Mouse (Mus musculus) midbrain, embryonic 15.5 days (tissue): ENCODE results near the gene Zfp169. TPM values are rescaled to one million over a fixed set of nuclear protein-coding genes. Genes with fewer than 3 reads are reported as not detected.

ENCODE experiments used
- ATAC-seq: fragments of 200-750 bp; cut with Nextera tagmentation; replicated peaks from 2 replicates; pipeline ENCODE4 v1.8.0; 2017; ENCODE audit warnings: moderate TSS enrichment
- H3K27ac ChIP-seq: fragments of 300-500 bp; sonication (generic); 2 replicates; pipeline ENCODE4 v1.5.1; 2015; ENCODE audit warnings: mild to moderate bottlenecking, inconsistent platforms
- H3K27me3 ChIP-seq: fragments of 300-500 bp; sonication (generic); replicated peaks from 2 replicates; pipeline ENCODE4 v1.6.1; 2015; ENCODE audit warnings: inconsistent platforms
- H3K36me3 ChIP-seq: fragments of 300-500 bp; sonication (generic); replicated peaks from 2 replicates; pipeline ENCODE4 v1.6.1; 2015; ENCODE audit warnings: inconsistent platforms
- H3K4me1 ChIP-seq: fragments of 300-500 bp; sonication (generic); 2 replicates; pipeline ENCODE4 v1.6.1; 2015; ENCODE audit warnings: inconsistent platforms
- H3K4me2 ChIP-seq: fragments of 300-500 bp; sonication (generic); 2 replicates; pipeline ENCODE4 v1.6.1; 2015; ENCODE audit warnings: inconsistent platforms, mild to moderate bottlenecking, moderate library complexity
- H3K4me3 ChIP-seq: fragments of 300-500 bp; sonication (generic); 2 replicates; pipeline ENCODE4 v1.5.1; 2015; ENCODE audit warnings: mild to moderate bottlenecking, inconsistent platforms
- H3K9ac ChIP-seq: fragments of 300-500 bp; sonication (generic); 2 replicates; pipeline ENCODE4 v1.6.1; 2015; ENCODE audit warnings: mild to moderate bottlenecking, inconsistent platforms
- H3K9me3 ChIP-seq: fragments of 300-500 bp; sonication (generic); 2 replicates; pipeline ENCODE4 v1.6.1; 2016; ENCODE audit warnings: inconsistent platforms
- WGBS: fragments of 180-500 bp; shearing (Covaris S2); methylation state at CpG from one replicate; pipeline ENCODE4 v1.1.7; 2015; ENCODE audit warnings: mixed read lengths; 5-methylcytosine and 5-hydroxymethylcytosine counted together
- polyA plus RNA-seq: library from polyadenylated mRNA; unstranded; fragments of >200 nt; fragmentation: Nextera tagmentation; extraction: Ambion mirVana; gene quantifications from 2 replicates; pipeline ENCODE4 v1.2.1, GENCODE M21; 2015

Zfp169 gene
- polyA plus RNA-seq, 1 experiment from 2014 or later: 8.7 TPM

- H3K9me3 ChIP-seq: 0 out of 2 replicates have a peak, but pooled peaks cover 3% of the 10 kb centered on the region
- no peak overlapping the region for H3K4me2 ChIP-seq
- no peaks in the 10 kb centered on the region for H3K27me3 ChIP-seq
- peaks cover 10% of the 10 kb centered on the region; the same call in 1 of the 2 replicates for H3K36me3 ChIP-seq
- ATAC-seq: 0 out of 2 replicates have a peak, but pooled peaks have one; percentile 2
- H3K27ac ChIP-seq: peak overlapping the region; percentile 48; the same call in 1 of the 2 replicates
- peaks cover 17% of the 10 kb centered on the region for H3K4me1 ChIP-seq
- H3K4me3 ChIP-seq: no peak overlapping the region
- no peak overlapping the region for H3K9ac ChIP-seq
- WGBS: 71% methylated on average over 4 of the region's 4 CpGs
Observed at GRCm38 (mm10) chr13:48498676-48499075, 14.6 kb downstream of the Zfp169 start.

GRCm38 (mm10) chr13:48497693-48498221, 15.5 kb downstream of the Zfp169 start:
- WGBS: 6% methylated on average over 15 of the region's 15 CpGs
- ATAC-seq: peak; percentile 100
- H3K9me3 ChIP-seq: 0 out of 2 replicates have a peak, but pooled peaks cover 3% of the 10 kb centered on the region
- peak overlapping the region; percentile 47 for H3K4me2 ChIP-seq
- H3K36me3 ChIP-seq: peaks cover 5% of the 10 kb centered on the region; the same call in 1 of the 2 replicates
- H3K27ac ChIP-seq: peak overlapping the region; percentile 65
- H3K4me1 ChIP-seq: peaks cover 17% of the 10 kb centered on the region
- peak overlapping the region; percentile 36 for H3K4me3 ChIP-seq
- H3K9ac ChIP-seq: no peak overlapping the region
- H3K27me3 ChIP-seq: no peaks in the 10 kb centered on the region

- H3K9me3 ChIP-seq: 0 out of 2 replicates have a peak, but pooled peaks cover 3% of the 10 kb centered on the region
- WGBS: 86% methylated on average over 4 of the region's 5 CpGs
- H3K27me3 ChIP-seq: no peaks in the 10 kb centered on the region
- no peak overlapping the region for H3K4me2 ChIP-seq
- H3K36me3 ChIP-seq: peaks cover 39% of the 10 kb centered on the region
- ATAC-seq: no peak
- H3K4me3 ChIP-seq: no peak overlapping the region
- no peak overlapping the region for H3K27ac ChIP-seq
- H3K9ac ChIP-seq: no peak overlapping the region
- H3K4me1 ChIP-seq: peaks cover 10% of the 10 kb centered on the region
Observed at GRCm38 (mm10) chr13:48493183-48493582, 20.1 kb downstream of the Zfp169 start.

GRCm38 (mm10) chr13:48490396-48491182, 22.7 kb downstream of the Zfp169 start:
- Histone ChIP-seq H3K9ac (no peak overlapping the region), H3K27me3 (no peaks in the 10 kb centered on the region), H3K4me1 (no peaks in the 10 kb centered on the region), H3K36me3 (peaks cover 35% of the 10 kb centered on the region), H3K9me3 (0 out of 2 replicates have a peak, but pooled peaks cover under 1% of the 10 kb centered on the region), H3K27ac (no peak overlapping the region), H3K4me2 (no peak overlapping the region), H3K4me3 (no peak overlapping the region)
- 89% methylated on average over 35 of the region's 35 CpGs for WGBS
- no peak for ATAC-seq

- no peak overlapping the region for H3K9ac ChIP-seq
- 89% methylated on average over 4 of the region's 4 CpGs for WGBS
- no peaks in the 10 kb centered on the region for H3K27me3 ChIP-seq
- no peaks in the 10 kb centered on the region for H3K9me3 ChIP-seq
- no peak overlapping the region for H3K4me2 ChIP-seq
- H3K4me1 ChIP-seq: no peaks in the 10 kb centered on the region
- ATAC-seq: no peak
- no peak overlapping the region for H3K27ac ChIP-seq
- H3K36me3 ChIP-seq: no peaks in the 10 kb centered on the region
- no peak overlapping the region for H3K4me3 ChIP-seq
Observed at GRCm38 (mm10) chr13:48483606-48484005, 29.6 kb downstream of the Zfp169 start.

- H3K9ac ChIP-seq: no peak overlapping the region
- WGBS: 65% methylated on average over 15 of the region's 15 CpGs
- H3K9me3 ChIP-seq: no peaks in the 10 kb centered on the region
- no peaks in the 10 kb centered on the region for H3K27me3 ChIP-seq
- ATAC-seq: no peak
- H3K36me3 ChIP-seq: no peaks in the 10 kb centered on the region
- no peak overlapping the region for H3K27ac ChIP-seq
- H3K4me3 ChIP-seq: no peak overlapping the region
- peaks cover 25% of the 10 kb centered on the region for H3K4me1 ChIP-seq
- H3K4me2 ChIP-seq: no peak overlapping the region
Observed at GRCm38 (mm10) chr13:48468656-48469180, 44.5 kb downstream of the Zfp169 start.

GRCm38 (mm10) chr13:48466186-48466585, 47.1 kb downstream of the Zfp169 start:
- WGBS: 27% methylated on average over 10 of the region's 10 CpGs
- ATAC-seq: no peak
- Histone ChIP-seq H3K4me2 (peak overlapping the region; percentile 19), H3K9ac (0 out of 2 replicates have a peak overlapping the region, but pooled peaks have one; percentile 19), H3K27me3 (no peaks in the 10 kb centered on the region), H3K27ac (peak overlapping the region; percentile 65), H3K9me3 (no peaks in the 10 kb centered on the region), H3K4me3 (no peak overlapping the region), H3K4me1 (peaks cover 25% of the 10 kb centered on the region), H3K36me3 (no peaks in the 10 kb centered on the region)

GRCm38 (mm10) chr13:48464170-48464569, 49.1 kb downstream of the Zfp169 start:
- Histone ChIP-seq H3K4me1 (peaks cover 25% of the 10 kb centered on the region), H3K4me3 (no peak overlapping the region), H3K36me3 (no peaks in the 10 kb centered on the region), H3K9me3 (no peaks in the 10 kb centered on the region), H3K27me3 (no peaks in the 10 kb centered on the region), H3K4me2 (no peak overlapping the region), H3K27ac (peak overlapping the region; percentile 55), H3K9ac (no peak overlapping the region)
- ATAC-seq: peak; percentile 79
- 11% methylated on average over 4 of the region's 4 CpGs for WGBS

- no peak for ATAC-seq
- Histone ChIP-seq H3K27me3 (no peaks in the 10 kb centered on the region), H3K4me3 (no peak overlapping the region), H3K4me2 (no peak overlapping the region), H3K9ac (no peak overlapping the region), H3K4me1 (0 out of 2 replicates have a peak, but pooled peaks cover 5% of the 10 kb centered on the region), H3K36me3 (no peaks in the 10 kb centered on the region), H3K9me3 (no peaks in the 10 kb centered on the region), H3K27ac (no peak overlapping the region)
- WGBS: 89% methylated on average over 5 of the region's 5 CpGs
Observed at GRCm38 (mm10) chr13:48459280-48459679, 54.0 kb downstream of the Zfp169 start.

- no peak for ATAC-seq
- H3K4me2 ChIP-seq: no peak overlapping the region
- H3K4me1 ChIP-seq: peaks cover 10% of the 10 kb centered on the region
- no peaks in the 10 kb centered on the region for H3K27me3 ChIP-seq
- H3K9ac ChIP-seq: no peak overlapping the region
- 51% methylated on average over 4 of the region's 4 CpGs for WGBS
- no peaks in the 10 kb centered on the region for H3K36me3 ChIP-seq
- no peak overlapping the region for H3K27ac ChIP-seq
- no peak overlapping the region for H3K4me3 ChIP-seq
- H3K9me3 ChIP-seq: no peaks in the 10 kb centered on the region
Observed at GRCm38 (mm10) chr13:48448119-48448518, 65.1 kb downstream of the Zfp169 start.

- 19% methylated on average over 8 of the region's 8 CpGs for WGBS
Observed at GRCm38 (mm10) chr13:48443996-48444395, 69.3 kb downstream of the Zfp169 start.

GRCm38 (mm10) chr13:48438321-48438720, 74.9 kb downstream of the Zfp169 start:
- Histone ChIP-seq H3K27ac (no peak overlapping the region), H3K9me3 (no peaks in the 10 kb centered on the region), H3K27me3 (no peaks in the 10 kb centered on the region), H3K36me3 (no peaks in the 10 kb centered on the region), H3K9ac (no peak overlapping the region), H3K4me3 (no peak overlapping the region), H3K4me2 (no peak overlapping the region), H3K4me1 (no peaks in the 10 kb centered on the region)
- 86% methylated on average over 5 of the region's 5 CpGs for WGBS
- ATAC-seq: no peak

More at GRCm38 (mm10) chr13:48443996-48444395, 69.3 kb downstream of the Zfp169 start:
- Histone ChIP-seq H3K36me3 (no peaks in the 10 kb centered on the region), H3K27me3 (no peaks in the 10 kb centered on the region), H3K9me3 (no peaks in the 10 kb centered on the region), H3K4me2 (no peak overlapping the region), H3K4me3 (no peak overlapping the region), H3K27ac (peak overlapping the region; percentile 63), H3K9ac (no peak overlapping the region), H3K4me1 (peaks cover 10% of the 10 kb centered on the region)
- peak; percentile 71; the same call in 1 of the 2 replicates for ATAC-seq
